Mouse (Mus musculus) gastrocnemius, postnatal 36 days (tissue): ENCODE data around the gene Ubtd2. TPM values are rescaled to one million over a fixed set of nuclear protein-coding genes. Genes with fewer than 3 reads are reported as not detected.

Experiments used
- DNase-seq, 2 experiments: peaks; one replicate each; pipeline ENCODE4 v3.0.0; 2022
- intact Hi-C: fragments of 180-260 bp; cut with DNase I; formaldehyde crosslinking; loops from one replicate; pipeline ENCODE4 v1.15.1; 2025
- total RNA-seq, 2 experiments: library from RNA; stranded (reverse); gene quantifications; 2 replicates each; pipeline ENCODE4 v1.2.3; 2021

Gene Ubtd2
- total RNA-seq, 2 experiments from 2014 or later, result 9.0 to 11.2 TPM

DNA sequence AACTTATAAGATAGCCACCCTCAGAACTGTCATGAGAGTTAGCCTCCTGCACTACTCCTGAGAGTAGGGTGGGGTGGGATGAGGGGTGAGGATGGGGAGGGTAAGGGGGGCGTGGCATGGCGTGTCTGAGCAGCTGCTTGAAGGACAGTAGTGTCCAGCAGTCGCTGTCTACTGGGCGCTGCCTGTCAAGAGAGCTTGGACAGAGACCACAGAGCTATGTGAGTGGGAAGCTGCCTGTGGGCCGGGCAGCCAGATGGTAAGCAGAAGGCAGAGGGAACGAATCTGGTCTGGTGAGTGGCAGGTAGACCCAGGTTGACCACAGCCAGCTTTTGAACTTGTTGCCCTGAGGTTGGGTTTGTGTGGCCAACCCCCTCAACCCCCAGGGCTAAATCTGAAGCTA is 85.3 kb downstream of the Ubtd2 start:
- intact Hi-C loops, result no loop called here
- DNase-seq, result no peak

DNA sequence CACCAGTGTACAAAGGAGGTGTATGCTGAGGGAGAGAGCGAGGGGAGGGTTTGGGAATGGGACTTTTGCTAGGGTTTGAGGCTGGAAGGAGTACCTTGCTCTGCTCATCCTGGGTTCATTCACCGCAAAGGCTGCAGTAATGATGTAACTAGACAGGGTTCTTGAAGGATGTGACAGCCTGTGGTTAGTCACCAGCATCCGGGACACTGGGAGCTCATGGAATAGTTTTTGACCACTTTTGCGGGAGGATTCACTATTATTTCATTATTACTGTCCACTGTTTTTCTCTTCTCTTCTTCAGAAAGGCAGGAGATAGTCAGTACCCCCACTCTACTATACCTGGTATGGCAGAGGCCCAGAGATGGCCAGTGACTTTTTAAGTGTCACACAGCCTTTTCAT is 87.0 kb downstream of the Ubtd2 start:
- no peak for DNase-seq
- intact Hi-C loops, result no loop called here

DNA sequence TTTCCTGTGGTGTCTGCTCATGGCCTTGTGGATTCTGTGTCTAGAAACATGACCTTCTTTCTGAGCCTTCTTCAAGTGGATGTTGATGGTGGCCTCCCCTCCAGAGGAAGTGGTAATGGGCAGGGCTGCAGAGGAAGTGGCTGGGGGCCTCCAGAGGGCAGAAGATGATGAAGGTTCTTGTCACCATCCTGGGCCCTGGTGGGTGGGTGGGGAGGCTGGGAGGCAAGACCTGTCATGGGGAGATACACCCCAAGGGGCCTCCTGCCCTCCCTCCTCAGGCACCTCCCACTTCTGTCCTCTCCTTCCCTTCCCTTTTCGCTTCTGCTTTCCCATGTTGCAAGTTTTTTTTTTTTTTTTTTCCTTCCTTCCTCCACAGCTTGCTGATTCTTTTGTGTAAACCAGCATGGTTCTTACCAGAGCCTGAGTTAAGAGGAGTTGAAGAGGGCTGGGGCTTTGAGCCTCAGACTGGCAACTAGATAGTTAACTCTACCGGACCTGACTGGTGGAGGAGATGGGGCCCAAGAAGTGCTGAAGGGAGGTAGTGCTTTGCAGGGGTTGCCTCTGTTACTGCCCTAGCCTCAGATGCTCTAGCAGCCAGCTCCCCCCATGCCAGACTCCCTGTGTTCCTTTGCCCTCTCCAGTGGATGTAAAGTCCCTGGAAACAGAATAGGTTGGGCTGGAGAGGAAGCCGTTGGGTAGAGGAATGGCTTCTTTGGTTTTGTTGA is 87.7 kb downstream of the Ubtd2 start:
- intact Hi-C loops, result no loop called here
- DNase-seq, result no peak

DNA sequence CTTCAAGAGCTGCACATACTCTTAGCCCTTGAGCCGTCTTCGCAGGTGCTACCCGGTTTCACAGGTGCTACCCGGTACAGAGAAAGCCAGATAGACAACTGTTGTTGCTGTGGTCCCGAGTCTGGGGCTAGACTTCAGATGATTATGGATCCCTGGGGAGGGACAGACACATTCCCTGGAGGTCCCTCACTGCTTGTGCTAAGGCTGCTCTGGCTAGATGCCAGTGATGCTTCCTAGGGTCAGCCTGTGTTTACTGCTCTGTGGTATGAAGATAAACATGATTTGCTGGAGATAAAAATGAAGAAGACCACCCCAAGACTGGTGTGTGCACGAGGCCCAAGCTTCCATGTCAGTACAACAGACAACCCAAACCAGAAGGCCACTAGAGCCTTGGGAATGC is 88.9 kb downstream of the Ubtd2 start:
- intact Hi-C loops, result no loop called here
- DNase-seq, result no peak

DNA sequence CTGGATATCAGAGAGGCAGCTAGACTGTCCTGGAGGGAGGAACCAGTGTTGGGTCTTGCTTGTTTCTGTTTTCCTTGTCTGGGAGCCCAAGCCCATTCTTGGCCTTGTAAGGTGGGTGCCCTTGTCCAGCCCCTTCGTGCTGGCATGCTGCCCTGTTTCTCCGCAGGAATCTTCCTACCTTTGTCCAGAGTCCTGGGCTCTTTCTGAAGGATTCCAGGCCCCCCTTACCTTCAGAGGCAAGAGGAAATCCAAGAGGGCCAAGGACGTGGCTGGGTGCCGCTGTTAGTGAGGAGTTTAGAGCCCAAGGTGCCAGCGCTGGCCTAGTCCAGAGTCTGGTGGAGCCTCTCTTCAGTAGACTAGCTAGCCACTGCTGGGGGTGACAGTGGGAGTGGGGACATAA is 89.3 kb downstream of the Ubtd2 start:
- intact Hi-C loops, result no loop called here
- no peak for DNase-seq

DNA sequence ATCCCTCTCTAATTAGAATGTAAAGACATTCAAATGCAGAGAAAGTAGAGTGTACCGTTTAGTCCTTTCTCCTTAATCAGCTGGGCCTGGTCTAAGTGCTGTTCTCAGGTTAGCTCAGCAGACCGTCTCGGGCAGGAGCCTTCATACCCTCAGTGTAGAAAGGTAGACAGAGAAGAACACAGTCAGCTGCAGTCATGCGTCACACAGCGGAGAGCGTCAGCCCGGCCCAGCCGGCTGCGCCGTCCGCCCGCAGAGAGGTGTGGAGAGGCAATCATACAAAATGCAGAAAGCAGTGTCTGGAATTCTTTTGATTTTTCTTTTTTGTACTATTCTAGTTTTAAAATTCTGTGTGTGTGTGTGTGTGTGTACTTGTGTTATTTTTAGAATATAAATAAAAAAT is 90.4 kb downstream of the Ubtd2 start:
- no peak for DNase-seq
- intact Hi-C loops, result no loop called here

DNA sequence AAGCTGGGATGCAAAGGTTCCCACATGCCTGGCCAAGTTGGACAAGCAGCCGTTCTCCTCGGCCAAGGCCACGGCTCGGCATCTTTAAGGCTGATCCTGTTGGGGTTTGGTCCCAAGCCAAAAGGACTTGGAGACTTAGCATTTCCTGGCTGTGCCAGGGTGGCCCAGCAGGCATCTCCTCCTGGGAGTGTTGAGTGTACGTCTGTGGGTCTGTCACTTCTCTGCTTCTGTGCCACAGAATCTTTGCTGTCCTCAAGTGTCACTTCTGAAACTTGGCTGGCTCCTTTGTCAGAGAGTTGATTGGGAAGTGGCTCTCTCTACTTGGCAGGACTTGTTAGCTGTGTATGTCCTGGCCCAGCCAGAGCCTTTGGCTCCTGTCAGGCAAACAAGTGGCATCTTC is 91.3 kb downstream of the Ubtd2 start:
- peak in 1 of 2 experiments; percentile 54 for DNase-seq

DNA sequence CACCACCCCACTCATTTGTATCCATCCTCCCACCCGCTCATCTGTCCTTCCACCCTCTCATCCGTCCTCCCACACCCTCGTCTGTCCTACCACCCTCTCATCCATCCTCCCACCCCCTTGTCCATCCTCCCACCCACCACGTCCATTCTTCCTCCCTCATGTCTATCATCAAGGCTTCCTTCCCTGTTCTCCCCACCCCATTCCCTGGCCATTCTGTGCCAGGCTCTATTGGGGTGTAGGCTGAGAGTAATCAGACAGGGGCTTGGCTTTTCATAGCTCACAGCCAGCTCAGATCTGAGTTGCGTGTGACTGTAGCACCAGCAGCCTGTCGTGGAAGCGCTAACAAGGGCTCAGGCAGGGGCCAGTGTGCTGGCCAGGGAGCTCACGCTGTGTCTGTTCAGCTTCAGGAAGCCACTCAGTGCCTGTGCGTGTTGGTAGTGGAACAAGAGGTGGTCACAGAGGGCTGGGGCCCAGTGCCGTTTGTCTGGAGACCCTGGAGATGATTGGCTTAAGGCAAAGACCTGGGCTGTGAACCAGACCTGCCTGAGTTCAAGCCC is 92.3 kb downstream of the Ubtd2 start:
- intact Hi-C loops, result no loop called here

More for the DNA sequence above, 91.3 kb downstream of the Ubtd2 start:
- intact Hi-C loops, result no loop called here

DNA sequence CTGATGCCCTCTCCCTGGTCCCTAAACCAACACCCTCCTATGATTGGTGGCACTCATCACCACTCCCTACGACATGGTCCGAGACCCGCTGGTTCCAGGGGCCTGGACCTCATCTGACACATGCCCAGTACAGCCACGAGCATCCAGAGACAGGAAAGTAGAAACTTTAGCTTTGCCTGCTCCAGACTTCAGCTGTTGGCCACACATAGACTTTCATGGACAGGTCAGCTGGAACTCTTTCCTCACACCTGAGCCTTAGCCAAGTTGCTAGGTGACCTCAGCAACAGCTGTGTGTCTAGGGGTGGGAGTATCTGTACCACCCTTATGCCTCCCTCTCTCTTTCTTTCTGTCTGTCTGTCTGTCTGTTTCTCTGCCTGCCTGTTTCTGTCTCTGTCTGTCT is 93.1 kb downstream of the Ubtd2 start:
- intact Hi-C loops, result no loop called here
- DNase-seq, result no peak

More for the DNA sequence above, 92.3 kb downstream of the Ubtd2 start:
- no peak for DNase-seq

DNA sequence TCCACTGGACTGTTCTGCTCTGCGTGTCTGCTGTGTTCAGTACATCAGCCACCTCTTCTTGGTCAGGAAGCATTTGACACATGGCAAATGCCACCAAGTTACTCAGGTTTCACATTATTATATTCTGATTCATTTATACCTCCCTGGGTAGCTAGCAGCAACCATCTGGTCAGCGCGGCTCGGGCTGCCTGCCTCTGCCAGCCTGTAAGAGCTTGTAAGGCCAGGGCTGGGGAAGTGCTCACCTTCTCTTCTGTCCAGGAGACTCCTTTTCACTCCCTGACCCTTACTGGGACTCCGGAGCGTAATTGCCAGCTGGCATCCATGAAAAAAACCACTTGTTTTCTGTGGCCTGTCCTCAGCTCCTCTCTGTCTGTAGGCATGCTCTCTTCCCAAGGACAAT is 94.1 kb downstream of the Ubtd2 start:
- DNase-seq, result no peak
- intact Hi-C loops, result no loop called here

DNA sequence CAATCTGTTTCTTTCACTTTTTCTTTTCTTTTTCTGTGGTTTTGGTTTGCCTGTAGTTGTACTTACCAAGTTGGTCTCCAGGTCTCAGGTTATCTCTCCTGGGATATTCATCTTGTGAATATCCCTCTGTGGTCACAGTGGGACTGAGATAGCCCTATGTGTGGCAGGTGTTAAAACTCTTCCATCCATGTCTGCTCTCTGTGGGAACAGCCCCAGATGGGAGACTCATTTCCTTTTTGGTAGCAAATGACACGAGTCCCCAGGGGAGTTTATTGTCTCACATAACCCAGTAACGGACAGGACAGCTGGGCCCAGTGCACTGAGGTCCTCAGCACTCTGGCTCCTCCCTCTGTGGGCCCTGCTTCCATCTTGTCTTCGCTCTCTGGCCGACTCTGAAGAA is 94.9 kb downstream of the Ubtd2 start:
- no peak for DNase-seq
- intact Hi-C loops, result no loop called here

DNA sequence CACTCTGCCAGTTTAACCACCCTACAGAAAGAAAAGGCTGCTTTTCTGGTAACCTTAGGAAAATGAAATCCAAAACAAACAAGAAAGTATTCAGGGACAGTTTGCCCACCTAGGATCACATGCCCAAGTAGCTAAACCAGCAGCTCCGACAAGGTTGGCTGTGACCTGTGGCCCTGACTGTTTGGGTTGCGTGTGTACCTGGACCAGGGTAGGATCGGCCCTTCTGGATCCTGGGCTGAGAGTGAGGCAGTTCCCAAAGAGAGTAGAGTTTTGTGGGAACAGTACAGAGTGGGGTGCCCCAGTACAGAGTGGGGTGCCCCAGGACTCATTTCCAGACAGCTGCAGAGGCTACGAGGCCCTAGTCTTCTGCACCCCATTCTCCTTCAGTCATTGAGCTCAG is 95.9 kb downstream of the Ubtd2 start:
- DNase-seq, result no peak

DNA sequence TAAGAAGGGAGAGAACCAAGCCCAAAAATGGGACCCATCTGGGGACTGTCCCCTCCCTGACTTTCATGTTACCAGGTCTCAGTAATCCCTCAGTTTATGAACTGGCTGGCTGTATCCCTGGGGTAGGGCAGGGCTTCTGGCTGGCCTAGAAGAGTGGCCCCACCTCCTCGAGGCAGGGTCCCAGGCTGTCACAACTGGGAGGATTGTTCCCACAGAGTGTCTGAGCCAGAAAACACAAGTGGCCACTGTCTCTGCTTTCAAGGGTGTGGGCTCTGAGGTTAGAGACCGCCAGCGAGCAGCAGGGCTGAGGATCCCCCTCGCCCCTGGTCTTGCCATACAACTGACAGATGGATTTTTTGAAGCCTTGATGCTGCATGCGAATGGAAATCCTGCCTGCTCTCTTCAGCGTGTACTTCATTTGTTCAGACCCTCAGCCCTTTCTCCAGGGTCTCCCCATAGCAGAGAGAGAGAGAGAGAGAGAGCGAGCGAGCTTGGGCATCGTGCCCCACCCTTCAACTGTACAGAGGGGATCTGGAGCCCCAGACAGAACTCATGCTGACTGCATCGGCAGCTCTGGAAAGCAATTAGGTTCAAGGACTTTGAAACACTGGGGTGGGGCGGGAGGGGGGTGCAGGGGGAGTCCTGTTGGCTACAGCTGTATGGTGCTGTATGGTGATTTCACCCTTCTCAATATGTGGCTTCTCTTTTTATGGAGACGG is 96.6 kb downstream of the Ubtd2 start:
- intact Hi-C loops, result no loop called here
- no peak for DNase-seq

More for the DNA sequence above, 95.9 kb downstream of the Ubtd2 start:
- intact Hi-C loops, result no loop called here

DNA sequence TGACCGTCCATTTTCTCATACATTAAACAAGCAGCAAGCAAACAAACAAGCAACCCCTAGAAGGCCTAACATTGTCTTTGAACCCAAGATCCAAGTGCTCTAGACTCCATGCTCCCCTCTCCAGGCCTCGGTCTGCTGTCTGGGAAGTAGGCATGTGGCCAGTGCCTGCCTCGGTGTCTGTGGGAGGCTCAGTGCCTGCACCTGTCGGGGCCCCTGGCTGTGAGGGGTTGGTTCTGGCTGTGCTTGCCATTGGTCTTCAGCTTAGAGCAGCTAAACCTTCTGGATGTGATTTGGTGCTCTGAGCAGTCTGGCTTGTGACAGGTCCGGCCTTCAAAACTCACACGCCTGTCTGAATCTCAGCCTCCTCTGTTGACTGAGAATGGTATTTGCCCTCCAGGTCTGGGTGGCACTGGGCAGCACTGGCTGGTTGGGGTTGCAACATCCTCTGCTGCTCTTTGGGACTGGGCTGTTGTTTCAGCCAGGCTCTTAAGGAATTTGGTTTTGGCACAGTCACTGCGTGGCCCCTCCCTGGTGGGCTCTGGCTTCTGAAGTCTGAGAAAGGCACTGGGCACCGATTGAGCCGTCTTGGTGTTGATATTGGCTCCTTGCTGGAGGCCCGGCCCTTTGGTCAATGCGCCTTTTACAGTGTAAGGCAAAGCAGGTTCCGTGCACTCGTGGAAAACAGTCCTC is 97.4 kb downstream of the Ubtd2 start:
- DNase-seq, result no peak
- intact Hi-C loops, result no loop called here

DNA sequence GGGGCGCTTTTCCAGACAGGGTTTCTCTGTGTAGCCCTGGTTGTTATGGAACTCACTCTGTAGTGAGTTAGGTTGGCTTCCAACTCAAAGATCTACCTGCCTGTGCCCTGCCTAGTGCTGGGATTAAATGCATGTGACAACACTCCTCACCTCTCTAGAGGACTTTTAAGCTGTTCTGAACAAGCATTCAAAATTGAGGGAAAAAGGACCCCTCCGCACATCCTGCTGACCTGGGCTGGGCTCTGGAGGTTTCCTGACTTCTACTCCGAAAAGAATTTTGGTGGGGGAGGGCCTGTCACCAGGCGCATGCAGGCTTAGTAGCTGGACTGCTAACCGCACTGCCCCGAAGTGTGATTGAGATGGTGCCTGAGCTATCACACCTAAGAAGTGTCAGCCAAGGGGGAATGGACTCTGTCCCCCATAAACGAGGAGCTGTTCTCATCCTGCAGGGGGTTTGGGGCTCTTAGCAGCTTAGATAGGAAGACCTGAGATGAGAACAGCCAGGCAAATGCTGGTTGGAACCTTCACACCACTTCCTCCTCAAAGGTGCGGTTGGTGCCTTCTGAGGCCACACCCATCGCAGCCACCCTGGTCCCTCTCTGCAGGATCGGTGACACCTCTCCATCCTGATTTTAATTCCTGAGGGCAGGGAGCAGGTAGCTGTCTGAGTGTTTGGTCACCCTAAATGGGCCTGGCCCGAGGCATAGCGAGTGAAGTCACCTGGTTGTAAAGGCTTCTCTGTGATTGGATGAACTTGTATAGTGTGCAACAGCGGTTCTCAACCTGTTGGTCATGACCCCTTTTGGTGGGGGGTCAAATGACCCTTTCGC is 98.4 kb downstream of the Ubtd2 start:
- DNase-seq, result no peak
- intact Hi-C loops, result no loop called here

DNA sequence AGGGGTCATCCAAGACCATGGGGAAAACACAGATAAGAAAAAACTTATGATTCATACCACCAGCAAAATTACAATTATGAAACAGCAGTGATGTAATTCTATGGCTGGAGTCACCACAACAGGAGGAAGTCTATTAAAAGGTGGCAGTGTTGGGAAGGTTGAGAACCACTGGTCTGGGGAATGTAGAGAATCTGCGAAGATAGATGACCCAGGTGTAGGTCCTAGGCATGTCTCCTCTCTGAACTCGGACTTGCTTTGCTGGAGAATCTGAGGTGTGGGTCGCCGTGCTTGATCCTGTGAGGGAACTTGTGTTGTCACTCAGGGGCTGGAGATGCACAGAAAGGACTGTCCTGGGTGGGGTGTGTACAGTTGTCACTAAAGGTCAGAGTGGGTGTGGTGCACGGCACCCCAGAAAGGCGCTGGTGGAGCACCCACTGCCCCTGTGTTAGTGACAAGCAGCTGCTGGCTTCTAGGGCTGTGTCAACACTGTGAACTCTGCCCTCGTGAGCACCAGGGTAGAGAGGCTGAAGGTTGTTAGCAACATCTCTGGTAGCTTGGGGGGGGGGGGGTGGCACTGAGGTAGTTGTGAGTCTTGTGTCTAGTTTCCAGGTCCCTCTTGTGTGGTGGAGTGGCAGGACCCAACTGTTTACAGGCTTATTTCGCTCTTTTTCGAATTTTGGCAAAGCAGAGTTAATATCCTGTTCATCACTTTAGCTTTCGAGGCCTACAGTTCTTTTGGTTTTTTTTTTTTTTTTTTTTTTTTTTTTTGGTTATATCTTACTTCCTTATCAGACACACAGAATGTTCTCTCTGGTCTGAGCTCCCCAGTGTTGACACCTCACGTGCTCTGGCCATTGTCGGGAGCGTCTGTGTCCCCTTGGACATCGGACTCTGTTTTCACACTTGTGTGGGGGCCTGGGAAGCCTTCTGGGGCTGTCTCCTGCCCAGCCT is 99.2 kb downstream of the Ubtd2 start:
- no peak for DNase-seq
- intact Hi-C loops, result no loop called here

DNA sequence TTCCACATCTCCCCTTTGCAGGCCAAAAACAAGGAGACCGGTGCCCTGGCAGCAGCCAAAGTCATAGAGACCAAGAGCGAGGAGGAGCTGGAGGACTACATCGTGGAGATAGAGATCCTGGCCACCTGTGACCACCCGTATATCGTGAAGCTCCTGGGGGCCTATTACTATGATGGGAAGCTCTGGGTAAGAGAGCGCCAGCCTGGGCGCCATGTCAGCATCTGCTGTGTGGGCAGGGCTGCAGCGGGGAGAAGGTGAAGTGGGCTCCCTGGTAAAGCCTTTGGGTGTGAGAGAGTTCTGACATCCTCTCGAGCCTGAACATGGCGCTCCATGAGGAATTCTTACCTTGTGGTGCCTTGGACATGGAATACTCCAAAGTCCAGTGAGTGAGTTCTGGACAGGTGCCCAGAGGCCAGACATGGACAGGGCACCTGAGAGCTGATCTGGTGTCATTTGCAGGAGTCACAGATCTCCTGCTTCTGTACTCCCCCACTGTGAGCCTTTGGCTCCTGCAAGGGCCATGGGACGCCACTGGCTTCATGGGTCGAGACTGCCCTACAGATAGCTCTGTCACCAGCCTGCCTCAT is 100.0 kb downstream of the Ubtd2 start:
- intact Hi-C loops, result no loop called here
- DNase-seq, result no peak

DNA sequence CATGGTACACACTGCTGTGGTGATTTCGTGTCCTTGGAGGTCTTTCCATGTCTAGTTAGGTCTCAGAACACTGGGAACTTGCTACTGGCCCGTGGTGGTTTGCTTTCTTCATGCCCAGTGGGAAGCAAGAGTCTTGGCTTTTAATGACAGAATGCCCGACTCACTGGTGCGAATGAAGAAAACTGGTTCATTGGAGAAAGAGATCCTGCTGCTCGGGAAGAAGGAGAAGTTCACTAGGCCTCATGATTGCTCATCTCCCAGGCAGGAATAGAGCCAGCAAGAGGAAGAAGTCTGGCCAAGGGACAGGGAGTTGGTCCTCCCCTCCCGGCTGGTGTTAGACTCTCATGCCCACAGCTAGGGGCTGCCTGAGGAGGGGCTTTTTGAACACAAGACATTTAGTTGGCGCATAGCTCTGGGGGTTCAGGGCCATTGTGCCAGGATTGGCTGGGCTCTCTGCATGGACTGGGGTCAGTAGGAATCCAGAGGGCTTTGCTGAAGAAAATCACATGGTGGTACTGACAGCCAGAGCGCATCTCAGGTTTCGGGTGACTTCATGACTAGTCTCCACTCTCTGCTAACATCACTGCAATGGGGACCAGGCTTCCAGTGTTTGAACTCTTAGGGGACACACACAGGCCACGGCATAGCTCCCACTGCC is 101.3 kb downstream of the Ubtd2 start:
- intact Hi-C loops, result no loop called here
- no peak for DNase-seq
